Mouse (Mus musculus) testis, adult 2 months (tissue): ENCODE data around the gene Ifna5.

ENCODE experiments used
- CTCF ChIP-seq: fragments of 200-500 bp; IDR thresholded peaks from 2 replicates; pipeline ENCODE4 v1.5.1; 2012; ENCODE audit warnings: low read depth, mild to moderate bottlenecking, inconsistent platforms, low read length, moderate library complexity; ENCODE audit not compliant: control insufficient read depth, insufficient read depth, insufficient replicate concordance
- POLR2A ChIP-seq: fragments of 200-500 bp; IDR thresholded peaks from 2 replicates; pipeline ENCODE4 v1.6.1; 2012; ENCODE audit warnings: low read depth, mild to moderate bottlenecking, inconsistent platforms, low read length, moderate library complexity; ENCODE audit not compliant: control insufficient read depth

DNA sequence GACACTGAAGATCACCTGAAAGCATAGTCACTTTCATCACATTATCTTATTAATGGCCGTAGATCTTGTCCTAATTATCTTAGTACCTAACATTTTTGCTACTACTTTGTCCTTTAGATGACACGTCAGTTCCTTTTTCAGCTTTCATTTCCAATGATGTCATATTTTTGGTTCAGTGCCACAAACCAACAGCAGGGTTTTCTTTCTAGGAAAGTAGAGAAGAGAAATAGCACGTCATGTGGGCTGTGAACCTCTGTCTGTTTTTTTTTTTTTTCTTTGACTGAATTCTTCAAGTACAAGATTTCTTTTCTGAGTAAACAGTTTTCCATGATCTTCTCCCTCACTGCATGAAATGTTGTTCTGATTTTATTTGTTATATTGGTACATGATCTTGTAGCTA lies 4.7 kb downstream of the Ifna5 start:
- TF ChIP-seq CTCF (no peak), POLR2A (no peak)
